Comparison of ENCODE assay signal across 8 mouse cellular contexts in genomic region chr8:109738049-109738380, GRCm38 (mm10). TPM values are rescaled to one million over a fixed set of nuclear protein-coding genes. Genes with fewer than 3 reads are reported as not detected.
A peak's percentile ranks its signal among the peaks of the same experiment; 100 is the strongest.
DNase-seq lines count a peak whose midpoint lies in the region; ATAC-seq and TF ChIP-seq lines count a peak whose summit lies in the region.

No protein-coding gene starts in this region.

- H3K27ac ChIP-seq in heart, embryonic 12.5 days (ENCODE audit: poor library complexity, severe bottlenecking), result no peak overlapping the region
- H3K27ac ChIP-seq in ES-Bruce4 (ENCODE audit: insufficient read depth, low read length), result no peak overlapping the region
- no peak overlapping the region for H3K27ac ChIP-seq in hindbrain, embryonic 11.5 days (ENCODE audit: low read depth, low read length)

- peaks cover 9% of the 10 kb centered on the region for H3K4me1 ChIP-seq in heart, embryonic 12.5 days (replicated peaks)
- peaks cover 1% of the 10 kb centered on the region for H3K4me1 ChIP-seq in ES-Bruce4 (ENCODE audit: control insufficient read depth, insufficient read depth, low read length)
- peaks cover 4% of the 10 kb centered on the region; the same call in 1 of the 2 replicates for H3K4me1 ChIP-seq in hindbrain, embryonic 11.5 days (replicated peaks; ENCODE audit: control insufficient read depth, insufficient read depth, low read length)

- H3K4me3 ChIP-seq in heart, embryonic 12.5 days, result peak overlapping the region; percentile 83
- 0 out of 2 replicates have a peak overlapping the region, but pooled peaks have one; percentile 90 for H3K4me3 ChIP-seq in ES-Bruce4 (ENCODE audit: low read depth, low read length)
- peak overlapping the region; percentile 96 for H3K4me3 ChIP-seq in hindbrain, embryonic 11.5 days (ENCODE audit: low read depth, low read length)

- peaks cover 19% of the 10 kb centered on the region for H3K36me3 ChIP-seq in heart, embryonic 12.5 days
- H3K36me3 ChIP-seq in ES-Bruce4 (ENCODE audit: control insufficient read depth, insufficient read depth, low read length, poor library complexity, severe bottlenecking), result peaks cover 10% of the 10 kb centered on the region
- peaks cover 5% of the 10 kb centered on the region; the same call in 1 of the 2 replicates for H3K36me3 ChIP-seq in hindbrain, embryonic 11.5 days (ENCODE audit: control insufficient read depth, insufficient read depth, low read length)

- no peaks in the 10 kb centered on the region for H3K27me3 ChIP-seq in heart, embryonic 12.5 days (replicated peaks)
- no peaks in the 10 kb centered on the region for H3K27me3 ChIP-seq in ES-Bruce4 (ENCODE audit: control insufficient read depth, insufficient read depth, low read length, poor library complexity, severe bottlenecking)
- no peaks in the 10 kb centered on the region for H3K27me3 ChIP-seq in hindbrain, embryonic 11.5 days (ENCODE audit: control insufficient read depth, insufficient read depth, low read length)

- intact Hi-C loops in heart, postnatal 10 days (cut with DNase I), result no loop called here

- TF ChIP-seq EP300 in ES-Bruce4 (IDR thresholded peaks at IDR 0.05; ENCODE audit: insufficient read depth, low read depth, low read length), result no peak

- no peak; the same call in 1 of the 2 replicates for ATAC-seq in heart, embryonic 12.5 days (ENCODE audit: insufficient number of reproducible peaks, low FRiP score)
- no peak for ATAC-seq in hindbrain, embryonic 11.5 days (ENCODE audit: low FRiP score)
- peak; percentile 2; the same call in 1 of the 2 replicates for ATAC-seq in megakaryocyte-erythroid progenitor cell, adult 5-6 weeks (replicated peaks; ENCODE audit: low FRiP score, low TSS enrichment, poor library complexity, severe bottlenecking)

- H3K9me3 ChIP-seq in heart, embryonic 12.5 days (replicated peaks), result no peaks in the 10 kb centered on the region
- H3K9me3 ChIP-seq in ES-Bruce4 (replicated peaks; ENCODE audit: control insufficient read depth, insufficient read depth, low read length, poor library complexity, severe bottlenecking), result peaks cover 12% of the 10 kb centered on the region
- H3K9me3 ChIP-seq in hindbrain, embryonic 11.5 days (ENCODE audit: control insufficient read depth, low read length), result no peaks in the 10 kb centered on the region

- TF ChIP-seq CTCF in ES-Bruce4 (IDR thresholded peaks at IDR 0.05; ENCODE audit: low read depth, low read length), result no peak

- no peak for DNase-seq in heart, postnatal 10 days
- no peak for DNase-seq in hindbrain, embryonic 11.5 days (ENCODE audit: low spot score)
- DNase-seq in cerebellum, adult 8-10 months, result no peak
- no peak for DNase-seq in left cerebral cortex, adult 11 months (ENCODE audit: low spot score)
- no peak for DNase-seq in gastrocnemius, adult 18-20 months (ENCODE audit: low spot score)

- WGBS in heart, embryonic 12.5 days, result 86% methylated on average over 1 of the region's 1 CpGs
- 91% methylated on average over 1 of the region's 1 CpGs for WGBS in hindbrain, embryonic 11.5 days

- peak overlapping the region; percentile 93 for H3K4me2 ChIP-seq in heart, embryonic 12.5 days
- H3K4me2 ChIP-seq in hindbrain, embryonic 11.5 days (replicated peaks; ENCODE audit: low read depth, low read length), result peak overlapping the region; percentile 81; the same call in 1 of the 2 replicates

- no peak for TF ChIP-seq POLR2A in ES-Bruce4 (IDR thresholded peaks at IDR 0.05; ENCODE audit: insufficient read depth, low read length)

- no peak overlapping the region for H3K9ac ChIP-seq in heart, embryonic 12.5 days
- H3K9ac ChIP-seq in ES-Bruce4 (ENCODE audit: low read depth, poor library complexity, severe bottlenecking), result no peak overlapping the region; the same call in 1 of the 2 replicates
- H3K9ac ChIP-seq in hindbrain, embryonic 11.5 days (ENCODE audit: low read depth, low read length), result peak overlapping the region; percentile 98; the same call in 1 of the 2 replicates

RNA-seq across cellular contexts. Expression of gene Atxn1l, which starts 0.5 kb away (rescaled TPM):
- 8.1 and 8.8 TPM in 2 replicates for polyA plus RNA-seq in heart, embryonic 12.5 days (2016; fragmentation: Nextera tagmentation; extraction: Ambion mirVana)
- total RNA-seq in heart, postnatal 10 days (2021), result 10 to 100 TPM; 34.7 to 36.7 TPM
- polyA plus RNA-seq in ES-Bruce4 (2011; ENCODE audit: insufficient read depth, insufficient read length, low read depth, missing spikeins), result 25.4 and 34.6 TPM in 2 replicates
- polyA plus RNA-seq in hindbrain, embryonic 11.5 days (2014; fragmentation: Nextera tagmentation; extraction: Ambion mirVana), result 5.9 and 6.0 TPM in 2 replicates
- 8.5 and 18.3 TPM in 2 replicates for total RNA-seq in megakaryocyte-erythroid progenitor cell, adult 5-6 weeks (2014; fragmentation: Nextera tagmentation)
- total RNA-seq in megakaryocyte-erythroid progenitor cell, adult 5-6 weeks (2017), result 8.7 and 9.2 TPM in 2 replicates
- total RNA-seq in gastrocnemius, adult 18-20 months (2021), result 10 to 100 TPM; 21.8 to 23.4 TPM

RNA-seq across cellular contexts. Expression of gene Zfp821, which starts 32.7 kb away (rescaled TPM):
- polyA plus RNA-seq in heart, embryonic 12.5 days (2016; fragmentation: Nextera tagmentation; extraction: Ambion mirVana), result 25.0 and 26.9 TPM in 2 replicates
- 10 to 100 TPM; 13.1 to 15.2 TPM for total RNA-seq in heart, postnatal 10 days (2021)
- polyA plus RNA-seq in ES-Bruce4 (2011; ENCODE audit: insufficient read depth, insufficient read length, low read depth, missing spikeins), result 9.5 and 11.0 TPM in 2 replicates
- polyA plus RNA-seq in hindbrain, embryonic 11.5 days (2014; fragmentation: Nextera tagmentation; extraction: Ambion mirVana), result 53.0 and 59.1 TPM in 2 replicates
- total RNA-seq in megakaryocyte-erythroid progenitor cell, adult 5-6 weeks (2014; fragmentation: Nextera tagmentation), result 6.6 and 8.7 TPM in 2 replicates
- 7.3 and 10.2 TPM in 2 replicates for total RNA-seq in megakaryocyte-erythroid progenitor cell, adult 5-6 weeks (2017)
- total RNA-seq in gastrocnemius, adult 18-20 months (2021), result 1 to 10 TPM; 3.6 to 5.6 TPM

RNA-seq across cellular contexts. Expression of gene Ap1g1, which starts 40.3 kb away (rescaled TPM):
- 44.8 and 46.7 TPM in 2 replicates for polyA plus RNA-seq in heart, embryonic 12.5 days (2016; fragmentation: Nextera tagmentation; extraction: Ambion mirVana)
- total RNA-seq in heart, postnatal 10 days (2021), result 10 to 100 TPM; 53.2 to 53.6 TPM
- 108 and 115 TPM in 2 replicates for polyA plus RNA-seq in ES-Bruce4 (2011; ENCODE audit: insufficient read depth, insufficient read length, low read depth, missing spikeins)
- polyA plus RNA-seq in hindbrain, embryonic 11.5 days (2014; fragmentation: Nextera tagmentation; extraction: Ambion mirVana), result 33.8 and 44.4 TPM in 2 replicates
- total RNA-seq in megakaryocyte-erythroid progenitor cell, adult 5-6 weeks (2014; fragmentation: Nextera tagmentation), result 65.0 and 65.3 TPM in 2 replicates
- total RNA-seq in megakaryocyte-erythroid progenitor cell, adult 5-6 weeks (2017), result 55.6 and 69.0 TPM in 2 replicates
- 10 to 100 TPM; 28.2 to 37.0 TPM for total RNA-seq in gastrocnemius, adult 18-20 months (2021)

RNA-seq across cellular contexts. Expression of gene Ist1, which starts 45.0 kb away (rescaled TPM):
- polyA plus RNA-seq in heart, embryonic 12.5 days (2016; fragmentation: Nextera tagmentation; extraction: Ambion mirVana), result 92.8 and 96.2 TPM in 2 replicates
- 10 to 100 TPM; 61.7 to 62.6 TPM for total RNA-seq in heart, postnatal 10 days (2021)
- 79.8 and 80.4 TPM in 2 replicates for polyA plus RNA-seq in ES-Bruce4 (2011; ENCODE audit: insufficient read depth, insufficient read length, low read depth, missing spikeins)
- polyA plus RNA-seq in hindbrain, embryonic 11.5 days (2014; fragmentation: Nextera tagmentation; extraction: Ambion mirVana), result 199 TPM in 2 replicates
- total RNA-seq in megakaryocyte-erythroid progenitor cell, adult 5-6 weeks (2014; fragmentation: Nextera tagmentation), result 71.2 and 72.9 TPM in 2 replicates
- total RNA-seq in megakaryocyte-erythroid progenitor cell, adult 5-6 weeks (2017), result 80.7 and 86.8 TPM in 2 replicates
- 10 to 100 TPM; 27.7 to 32.7 TPM for total RNA-seq in gastrocnemius, adult 18-20 months (2021)
